Mouse (Mus musculus) midbrain, embryonic 14.5 days (tissue): ENCODE measurements around the gene Syt8. TPM values are rescaled to one million over a fixed set of nuclear protein-coding genes. Genes with fewer than 3 reads are reported as not detected.

Experiments used
- ATAC-seq: fragments of 200-750 bp; cut with Nextera tagmentation; 2 replicates; pipeline ENCODE4 v1.8.0; 2017; ENCODE audit warnings: moderate number of reproducible peaks, moderate library complexity; ENCODE audit not compliant: low FRiP score, low TSS enrichment
- DNase-seq: peaks from one replicate; pipeline ENCODE4 v3.0.0-alpha.2; 2015
- H3K27ac ChIP-seq: fragments of 300-500 bp; sonication (generic); replicated peaks from 2 replicates; pipeline ENCODE4 v1.5.1; 2014; ENCODE audit warnings: mild to moderate bottlenecking, low read depth, low read length, moderate library complexity
- H3K27me3 ChIP-seq: fragments of 300-500 bp; sonication (generic); 2 replicates; pipeline ENCODE4 v1.6.1; 2014; ENCODE audit warnings: low read length, control low read depth, mixed read lengths; ENCODE audit not compliant: control insufficient read depth, insufficient read depth
- H3K36me3 ChIP-seq: fragments of 300-500 bp; sonication (generic); 2 replicates; pipeline ENCODE4 v1.6.1; 2014; ENCODE audit warnings: low read length, control low read depth; ENCODE audit not compliant: control insufficient read depth, insufficient read depth
- H3K4me1 ChIP-seq: fragments of 300-500 bp; sonication (generic); 2 replicates; pipeline ENCODE4 v1.6.1; 2014; ENCODE audit warnings: mild to moderate bottlenecking, antibody characterized with exemption, low read length, control low read depth; ENCODE audit not compliant: control insufficient read depth, insufficient read depth
- H3K4me2 ChIP-seq: fragments of 300-500 bp; sonication (generic); 2 replicates; pipeline ENCODE4 v1.6.1; 2014; ENCODE audit warnings: mild to moderate bottlenecking, low read length, moderate library complexity
- H3K4me3 ChIP-seq: fragments of 300-500 bp; sonication (generic); replicated peaks from 2 replicates; pipeline ENCODE4 v1.5.1; 2014; ENCODE audit warnings: low read depth, low read length
- H3K9ac ChIP-seq: fragments of 300-500 bp; sonication (generic); replicated peaks from 2 replicates; pipeline ENCODE4 v1.6.1; 2014; ENCODE audit warnings: mild to moderate bottlenecking, low read length, moderate library complexity
- H3K9me3 ChIP-seq: fragments of 300-500 bp; sonication (generic); 2 replicates; pipeline ENCODE4 v1.6.1; 2016; ENCODE audit warnings: low read length, control low read depth, mixed read lengths; ENCODE audit not compliant: control insufficient read depth
- WGBS: fragments of 180-500 bp; shearing (Covaris S2); extraction: QIAGEN DNeasy Blood & Tissue Kit; methylation state at CpG from one replicate; pipeline ENCODE4 v1.1.7; 2014; 5-methylcytosine and 5-hydroxymethylcytosine counted together
- polyA plus RNA-seq: library from polyadenylated mRNA; unstranded; fragments of >200 nt; fragmentation: Nextera tagmentation; extraction: Ambion mirVana; gene quantifications from 2 replicates; pipeline ENCODE4 v1.2.1, GENCODE M21; 2014

Syt8 gene
- polyA plus RNA-seq, 1 experiment from 2014 or later: not detected

GRCm38 (mm10) chr7:142435524-142435923 lies 874 bp downstream of the Syt8 start:
- WGBS: 29% methylated on average over 4 of the region's 4 CpGs
- Histone ChIP-seq H3K36me3 (no peaks in the 10 kb centered on the region), H3K9ac (no peak overlapping the region), H3K4me3 (no peak overlapping the region), H3K9me3 (no peaks in the 10 kb centered on the region), H3K4me2 (no peak overlapping the region), H3K4me1 (0 out of 2 replicates have a peak, but pooled peaks cover 3% of the 10 kb centered on the region), H3K27ac (no peak overlapping the region), H3K27me3 (no peaks in the 10 kb centered on the region)
- no peak for ATAC-seq
- peak; percentile 83 for DNase-seq

- no peak overlapping the region for H3K9ac ChIP-seq
- no peak overlapping the region for H3K4me3 ChIP-seq
- no peak overlapping the region for H3K27ac ChIP-seq
- H3K4me2 ChIP-seq: no peak overlapping the region
- H3K4me1 ChIP-seq: no peaks in the 10 kb centered on the region
- 80% methylated on average over 5 of the region's 5 CpGs for WGBS
- DNase-seq: no peak
- ATAC-seq: no peak
- H3K36me3 ChIP-seq: no peaks in the 10 kb centered on the region
- no peaks in the 10 kb centered on the region for H3K27me3 ChIP-seq
- no peaks in the 10 kb centered on the region for H3K9me3 ChIP-seq
Observed at GRCm38 (mm10) chr7:142437324-142437723, 2.7 kb downstream of the Syt8 start.

- ATAC-seq (no peak), DNase-seq (no peak)
- Histone ChIP-seq H3K4me1 (no peaks in the 10 kb centered on the region), H3K9ac (no peak overlapping the region), H3K27ac (no peak overlapping the region), H3K4me2 (no peak overlapping the region), H3K27me3 (no peaks in the 10 kb centered on the region), H3K4me3 (no peak overlapping the region), H3K36me3 (no peaks in the 10 kb centered on the region), H3K9me3 (no peaks in the 10 kb centered on the region)
- 83% methylated on average over 14 of the region's 14 CpGs for WGBS
Observed at GRCm38 (mm10) chr7:142439966-142440365, 5.3 kb downstream of the Syt8 start.

- Histone ChIP-seq H3K9me3 (no peaks in the 10 kb centered on the region), H3K4me3 (no peak overlapping the region), H3K4me1 (no peaks in the 10 kb centered on the region), H3K4me2 (no peak overlapping the region), H3K36me3 (no peaks in the 10 kb centered on the region), H3K27ac (no peak overlapping the region), H3K27me3 (no peaks in the 10 kb centered on the region), H3K9ac (no peak overlapping the region)
- peak; percentile 79 for DNase-seq
- 0 out of 2 replicates have a peak, but pooled peaks have one; percentile 43 for ATAC-seq
- 48% methylated on average over 5 of the region's 5 CpGs for WGBS
Observed at GRCm38 (mm10) chr7:142440657-142441114, 6.0 kb downstream of the Syt8 start.

GRCm38 (mm10) chr7:142441585-142441984 lies 6.9 kb downstream of the Syt8 start, which contains the start of gene Tnni2:
Gene Tnni2, plus strand, starts transcription at chr7:142441808.
- Histone ChIP-seq H3K4me2 (no peak within 1 kb of the TSS), H3K27me3 (no peaks in the 10 kb centered on the region), H3K4me3 (no peak within 1 kb of the TSS), H3K27ac (no peak within 1 kb of the TSS), H3K9me3 (no peaks in the 10 kb centered on the region), H3K9ac (no peak within 1 kb of the TSS), H3K4me1 (no peaks in the 10 kb centered on the region), H3K36me3 (no peaks in the 10 kb centered on the region)
- WGBS: 82% methylated on average over 9 of the region's 9 CpGs
- no peak for DNase-seq
- ATAC-seq: no peak

- H3K36me3 ChIP-seq: no peaks in the 10 kb centered on the region
- H3K4me2 ChIP-seq: no peak overlapping the region
- H3K9me3 ChIP-seq: no peaks in the 10 kb centered on the region
- H3K27me3 ChIP-seq: no peaks in the 10 kb centered on the region
- no peak for DNase-seq
- H3K27ac ChIP-seq: no peak overlapping the region
- no peak for ATAC-seq
- no peak overlapping the region for H3K4me3 ChIP-seq
- WGBS: 82% methylated on average over 9 of the region's 9 CpGs
- H3K9ac ChIP-seq: no peak overlapping the region
- H3K4me1 ChIP-seq: no peaks in the 10 kb centered on the region
Observed at GRCm38 (mm10) chr7:142442081-142442907, 7.6 kb downstream of the Syt8 start.

- Histone ChIP-seq H3K4me2 (no peak overlapping the region), H3K4me3 (no peak overlapping the region), H3K4me1 (no peaks in the 10 kb centered on the region), H3K36me3 (no peaks in the 10 kb centered on the region), H3K9ac (no peak overlapping the region), H3K27ac (no peak overlapping the region), H3K27me3 (no peaks in the 10 kb centered on the region), H3K9me3 (no peaks in the 10 kb centered on the region)
- no peak for DNase-seq
- WGBS: 89% methylated on average over 7 of the region's 7 CpGs
- no peak for ATAC-seq
Observed at GRCm38 (mm10) chr7:142442908-142443420, 8.3 kb downstream of the Syt8 start.

- Histone ChIP-seq H3K9ac (no peak overlapping the region), H3K4me2 (no peak overlapping the region), H3K27me3 (no peaks in the 10 kb centered on the region), H3K27ac (no peak overlapping the region), H3K4me1 (no peaks in the 10 kb centered on the region), H3K36me3 (no peaks in the 10 kb centered on the region), H3K4me3 (no peak overlapping the region), H3K9me3 (no peaks in the 10 kb centered on the region)
- no peak for ATAC-seq
- no peak for DNase-seq
- 83% methylated on average over 5 of the region's 5 CpGs for WGBS
Observed at GRCm38 (mm10) chr7:142443474-142443873, 8.8 kb downstream of the Syt8 start.

- Histone ChIP-seq H3K27ac (no peak overlapping the region), H3K9me3 (no peaks in the 10 kb centered on the region), H3K4me2 (no peak overlapping the region), H3K4me3 (no peak overlapping the region), H3K4me1 (no peaks in the 10 kb centered on the region), H3K27me3 (no peaks in the 10 kb centered on the region), H3K36me3 (no peaks in the 10 kb centered on the region), H3K9ac (no peak overlapping the region)
- WGBS: 91% methylated on average over 6 of the region's 6 CpGs
- no peak for DNase-seq
- no peak for ATAC-seq
Observed at GRCm38 (mm10) chr7:142444171-142444570, 9.5 kb downstream of the Syt8 start.
